Mouse (Mus musculus): ENCODE measurements around the gene Eif2d.

- TF ChIP-seq CTCF (IDR thresholded peaks at IDR 0.05; ENCODE audit: extremely low read depth, insufficient read length, insufficient replicate concordance, low read depth, low read length) (no peak), POLR2A (IDR thresholded peaks at IDR 0.05; ENCODE audit: low read depth, low read length) (no peak)
These were observed 20.8 kb downstream of the Eif2d start for GRCm38 (mm10) chr1:131173809-131174208.

Measured in small intestine, adult 2 months (tissue).